Mouse (Mus musculus) mouse embryonic stem cell (cell line): ENCODE data around the gene Uqcc2.

Source experiments
- in situ Hi-C, 2 experiments: fragments of 300-500 bp; cut with MboI; formaldehyde crosslinking; loops; 1 replicate in 1 of 2; 3 replicates in 1 of 2; pipeline ENCODE4 v1.14.3; 2019 to 2020; ENCODE audit warnings: low sequenced_read_pairs in 2 of 2, low pct_unique_long_range_greater_than_20kb in 1 of 2, mixed read lengths in 1 of 2; ENCODE audit not compliant: unreplicated experiment in 1 of 2

Gene Uqcc2

DNA sequence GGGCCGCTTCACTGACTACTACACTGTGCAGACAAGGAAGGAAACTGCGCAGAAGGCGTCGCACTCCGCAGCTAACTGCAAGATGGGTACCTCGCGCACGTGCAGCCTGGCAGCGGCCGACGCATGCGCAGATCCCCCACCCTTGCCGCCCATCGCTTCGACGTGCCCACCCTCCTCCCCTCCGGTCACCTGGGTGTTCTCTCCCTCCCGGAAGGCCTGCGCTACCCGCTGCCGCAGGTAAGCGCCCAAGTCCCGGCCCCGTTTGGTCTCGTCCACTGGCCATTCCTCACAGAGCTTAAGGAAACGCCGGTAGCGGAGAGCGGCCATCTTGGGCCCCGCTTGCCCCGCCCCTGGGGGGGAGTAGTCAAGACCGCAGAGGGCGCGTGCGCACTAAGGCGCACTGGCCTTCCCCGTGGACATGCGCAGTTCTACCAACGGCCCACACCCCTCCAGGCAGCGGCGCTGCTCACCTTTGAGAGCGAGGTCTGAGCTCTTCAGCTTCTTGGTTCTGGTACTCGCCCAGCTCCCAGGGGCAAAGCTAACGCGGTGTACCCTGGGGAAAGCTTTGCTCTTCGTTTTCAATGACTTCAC lies at the start of gene Uqcc2:
Gene Uqcc2, minus strand, starts transcription at position 366 of the 591 bp plus-strand sequence.
- in situ Hi-C loops: no loop called here

DNA sequence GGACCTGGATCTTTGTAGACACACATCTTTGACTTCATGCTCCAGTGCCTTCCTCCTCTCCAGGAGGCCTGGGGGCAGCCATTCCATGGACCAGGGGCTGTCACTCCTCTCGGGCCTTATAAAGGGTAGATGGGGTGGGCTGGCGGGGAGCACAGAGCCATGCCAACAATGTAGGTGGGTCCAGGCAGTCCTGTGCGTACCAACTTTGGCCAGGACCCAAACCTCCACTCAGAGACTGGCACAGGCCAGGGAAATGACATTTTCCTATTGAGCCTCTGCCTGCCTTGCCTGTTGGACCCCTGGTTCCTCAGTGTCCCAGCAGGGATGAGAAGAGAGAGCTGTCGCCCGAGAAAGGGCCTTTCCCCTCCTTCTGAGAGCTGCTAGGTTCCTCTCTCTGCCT lies 48.7 kb upstream of the Uqcc2 start:
- in situ Hi-C loops: no loop called here

DNA sequence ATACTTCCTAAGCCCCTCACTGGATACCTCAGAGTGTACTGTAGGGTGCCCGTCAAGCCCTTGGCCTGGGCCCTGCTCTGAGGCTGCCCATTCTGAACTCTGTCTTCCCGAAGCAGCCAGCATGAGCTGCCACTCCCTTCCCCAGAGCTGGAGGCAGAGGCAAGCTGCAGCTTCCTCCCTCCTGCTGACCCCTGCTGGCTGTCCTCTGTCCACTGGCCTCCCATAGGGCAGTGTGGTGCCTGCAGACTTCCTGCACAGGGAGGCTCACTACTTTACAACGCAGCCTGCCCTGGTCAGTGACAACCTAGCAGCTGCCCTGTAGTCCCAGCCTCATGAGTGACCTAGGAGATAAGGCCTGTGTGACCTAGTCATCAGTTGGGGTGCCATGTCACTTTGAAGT lies 48.0 kb upstream of the Uqcc2 start:
- in situ Hi-C loops: no loop called here

- in situ Hi-C loops: no loop called here
Measured at GRCm38 (mm10) chr17:27179681-27180280, 46.1 kb upstream of the Uqcc2 start.

GRCm38 (mm10) chr17:27178427-27179177 lies 44.9 kb upstream of the Uqcc2 start:
- in situ Hi-C loops: no loop called here

GRCm38 (mm10) chr17:27178019-27178418 lies 44.3 kb upstream of the Uqcc2 start:
- in situ Hi-C loops: no loop called here

DNA sequence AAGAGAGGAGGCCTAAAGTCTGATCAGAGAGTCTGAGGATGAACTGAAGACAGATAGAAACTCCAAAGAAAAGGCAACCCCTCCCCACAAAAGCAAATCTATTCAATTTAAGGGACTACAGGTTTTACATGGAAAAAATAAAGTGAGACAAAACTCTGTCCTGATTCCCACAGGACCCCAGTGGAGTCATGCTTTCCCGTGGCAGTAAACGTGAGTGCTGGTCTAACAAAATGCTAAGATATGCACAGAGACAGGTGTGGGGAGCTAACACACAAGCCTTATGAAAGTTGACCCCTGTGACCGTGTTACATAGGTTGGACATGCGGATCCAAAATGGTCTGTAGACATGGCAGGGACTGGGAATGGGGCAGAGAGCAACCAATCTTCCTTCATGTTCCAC lies 43.0 kb upstream of the Uqcc2 start:
- in situ Hi-C loops: no loop called here

DNA sequence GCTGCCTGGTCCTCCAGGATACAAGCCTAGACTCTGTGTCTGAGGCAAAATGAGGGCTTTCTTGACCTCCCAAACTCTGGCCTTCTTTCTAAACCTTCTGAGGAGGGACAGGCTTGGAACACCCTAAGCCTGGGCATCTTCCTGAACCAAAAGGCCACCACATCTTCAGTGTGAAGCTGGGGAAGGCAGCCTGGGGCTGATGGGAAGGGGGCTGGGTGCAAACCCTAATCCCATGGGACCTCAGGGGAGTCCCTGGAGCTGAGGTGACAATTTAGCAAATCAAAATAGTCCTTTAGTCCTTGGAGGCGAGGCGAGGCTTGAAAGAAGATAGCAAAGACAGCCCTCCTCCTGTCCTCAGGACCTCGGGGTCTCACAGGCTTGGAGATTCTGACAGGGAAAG lies 42.6 kb upstream of the Uqcc2 start:
- in situ Hi-C loops: no loop called here

DNA sequence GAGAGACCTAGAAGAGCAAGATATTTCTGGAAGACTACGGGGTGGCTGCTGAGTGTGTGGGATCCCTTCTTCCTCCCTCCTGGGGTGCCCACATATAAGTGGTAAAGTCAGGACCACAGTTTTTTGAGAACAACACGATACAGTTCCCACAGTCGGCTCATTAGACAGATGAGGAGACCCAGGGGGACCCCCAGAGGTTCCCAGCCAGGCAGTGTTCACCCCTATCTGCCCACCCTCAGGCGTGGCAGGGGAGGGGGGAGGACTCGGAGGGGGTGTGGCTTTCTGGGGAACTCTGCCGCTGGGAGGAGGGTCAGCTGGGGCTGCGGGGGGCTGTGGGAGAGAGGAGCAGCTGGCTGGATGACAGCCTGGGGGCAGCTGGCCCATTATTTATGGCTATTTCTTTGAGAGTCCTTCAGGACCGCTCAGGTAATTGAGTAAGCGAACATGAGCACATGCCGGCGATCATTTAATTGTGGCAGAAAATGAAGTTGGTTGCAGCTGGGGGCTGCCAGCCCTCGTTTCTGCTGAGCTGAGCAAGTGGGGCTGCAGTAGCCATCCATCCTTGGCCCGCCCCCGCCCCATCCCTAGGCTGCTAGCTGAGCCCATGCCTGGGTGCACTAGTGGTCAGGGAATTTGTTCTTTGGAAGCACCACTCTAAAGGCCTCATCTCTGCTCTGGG lies 41.6 kb upstream of the Uqcc2 start:
- in situ Hi-C loops: no loop called here

DNA sequence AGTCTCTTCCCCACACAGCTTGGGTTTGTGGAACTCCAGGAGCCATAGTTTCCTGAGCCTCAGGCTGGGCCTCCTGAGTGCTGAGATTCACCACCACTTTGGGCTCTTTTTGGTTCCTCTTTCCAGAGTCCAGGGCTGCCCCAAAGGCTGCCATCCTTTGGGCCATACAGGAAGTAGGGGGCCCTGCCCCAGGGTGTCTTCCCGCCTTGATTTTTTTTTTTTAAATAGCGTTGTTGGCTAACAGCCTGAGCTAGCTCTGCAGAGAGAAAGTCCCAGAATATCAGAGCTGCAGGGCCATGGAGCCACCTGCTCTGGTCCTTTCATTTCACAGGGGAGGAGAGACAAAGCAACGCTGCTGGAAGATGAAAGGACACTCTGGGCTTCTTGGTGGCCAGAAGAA lies 40.0 kb upstream of the Uqcc2 start:
- in situ Hi-C loops: loop anchor here in 1 of 2 experiments (25.0 kb wide), 1 partner anchor 339 kb away; the partner anchor contains the start of gene Grm4

GRCm38 (mm10) chr17:27172459-27172858 lies 38.7 kb upstream of the Uqcc2 start:
- in situ Hi-C loops: loop anchor here in 1 of 2 experiments (25.0 kb wide), 1 partner anchor 340 kb away; the partner anchor contains the start of gene Grm4

DNA sequence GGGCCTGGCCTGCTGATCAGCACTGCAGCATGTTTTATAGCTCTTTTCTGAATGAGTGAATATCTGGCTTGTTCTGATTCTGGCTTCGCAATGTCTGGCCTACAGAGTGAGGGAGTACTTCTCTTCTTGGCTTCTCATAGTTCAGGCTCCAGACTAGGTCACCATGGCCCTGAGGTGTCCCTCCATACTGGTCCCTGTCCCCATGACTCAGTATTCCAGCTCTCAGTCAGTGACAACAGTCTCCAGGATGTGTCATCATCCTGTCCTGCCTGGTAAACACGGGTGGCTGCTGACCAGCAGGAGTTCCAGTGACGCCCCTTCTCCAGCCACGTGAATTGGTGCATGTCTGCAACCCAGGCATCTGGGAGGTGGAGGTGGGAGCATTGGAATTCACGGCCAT lies 37.4 kb upstream of the Uqcc2 start:
- in situ Hi-C loops: loop anchor here in 1 of 2 experiments (25.0 kb wide), 1 partner anchor 341 kb away; the partner anchor contains the start of gene Grm4

GRCm38 (mm10) chr17:27169952-27170695 lies 36.4 kb upstream of the Uqcc2 start:
- in situ Hi-C loops: loop anchor here (10.0 to 25.0 kb wide), 2 partner anchors 225 to 342 kb away; partner anchors contain the start of gene Grm4 (in 1 of the 2)

GRCm38 (mm10) chr17:27168569-27168968 lies 34.9 kb upstream of the Uqcc2 start:
- in situ Hi-C loops: loop anchor here (10.0 to 25.0 kb wide), 2 partner anchors 226 to 344 kb away; partner anchors contain the start of gene Grm4 (in 1 of the 2)

DNA sequence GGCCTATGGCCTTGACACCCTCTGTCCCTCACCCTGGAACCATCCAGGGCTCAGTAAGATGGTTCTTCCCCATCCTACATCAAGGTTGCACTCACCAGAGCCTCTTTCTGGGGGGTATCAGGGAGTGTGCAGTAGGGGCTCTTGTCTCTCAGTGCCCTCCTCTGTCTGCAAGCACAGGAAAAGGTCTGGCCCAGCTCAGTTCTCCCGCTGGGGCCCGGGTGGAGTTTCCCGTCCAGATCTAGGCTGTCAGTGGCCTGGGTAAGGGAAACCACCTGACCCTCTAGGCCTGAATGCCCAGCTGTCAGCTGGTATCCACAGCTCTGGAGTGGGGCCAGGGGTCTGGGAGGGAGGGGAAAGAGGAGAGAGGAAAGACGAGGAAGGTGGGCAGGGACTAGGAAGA lies 33.8 kb upstream of the Uqcc2 start, which contains the start of gene Ip6k3:
Gene Ip6k3, minus strand, starts transcription at position 251 of the 400 bp plus-strand sequence.
- in situ Hi-C loops: loop anchor here (10.0 to 25.0 kb wide), 2 partner anchors 227 to 345 kb away; partner anchors contain the start of gene Grm4 (in 1 of the 2)

GRCm38 (mm10) chr17:27166901-27167300 lies 33.2 kb upstream of the Uqcc2 start:
- in situ Hi-C loops: loop anchor here (10.0 to 25.0 kb wide), 2 partner anchors 228 to 345 kb away; partner anchors contain the start of gene Grm4 (in 1 of the 2)

DNA sequence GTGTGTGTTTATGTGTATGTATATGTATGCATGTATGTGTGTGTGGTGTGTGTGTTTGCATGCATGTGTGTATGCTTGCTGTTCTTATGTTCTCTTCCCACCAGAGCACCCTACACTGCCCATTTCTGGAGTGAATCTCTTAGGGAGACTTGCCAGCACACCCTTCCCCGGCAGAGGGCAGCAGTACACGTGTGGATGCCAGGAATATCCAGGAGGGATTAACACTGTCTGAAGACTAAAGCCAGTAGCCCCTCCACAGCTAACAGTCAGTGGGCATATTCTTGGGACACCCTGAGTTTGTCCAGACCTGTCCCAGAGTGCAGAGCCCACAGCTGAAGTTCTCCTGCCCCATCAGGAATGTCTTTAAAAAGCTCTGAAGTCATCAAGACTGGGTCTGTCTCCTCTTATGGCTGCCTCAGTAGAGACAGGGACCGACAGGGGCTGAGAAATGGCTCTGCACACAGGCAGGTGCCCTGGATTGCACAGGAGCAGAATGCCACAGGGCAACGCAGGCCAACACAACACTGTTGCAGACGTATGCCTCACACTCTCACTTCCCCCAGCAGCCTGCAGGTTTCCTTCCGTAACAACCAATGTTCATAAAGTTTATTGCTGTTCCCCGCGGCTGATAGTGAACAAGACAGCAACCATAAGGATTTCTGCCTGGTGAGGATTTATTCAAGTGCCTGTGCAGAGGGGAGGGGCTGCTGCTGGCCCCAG lies 31.5 kb upstream of the Uqcc2 start:
- in situ Hi-C loops: loop anchor here (10.0 to 25.0 kb wide), 2 partner anchors 230 to 347 kb away; partner anchors contain the start of gene Grm4 (in 1 of the 2)
